Mouse (Mus musculus): ENCODE data around the gene Prkar2a. TPM values are rescaled to one million over a fixed set of nuclear protein-coding genes. Genes with fewer than 3 reads are reported as not detected.
A peak's percentile ranks its signal among the peaks of the same experiment; 100 is the strongest.

Prkar2a gene
- total RNA-seq, 1 experiment from 2014 or later, result 5.0 TPM

DNA sequence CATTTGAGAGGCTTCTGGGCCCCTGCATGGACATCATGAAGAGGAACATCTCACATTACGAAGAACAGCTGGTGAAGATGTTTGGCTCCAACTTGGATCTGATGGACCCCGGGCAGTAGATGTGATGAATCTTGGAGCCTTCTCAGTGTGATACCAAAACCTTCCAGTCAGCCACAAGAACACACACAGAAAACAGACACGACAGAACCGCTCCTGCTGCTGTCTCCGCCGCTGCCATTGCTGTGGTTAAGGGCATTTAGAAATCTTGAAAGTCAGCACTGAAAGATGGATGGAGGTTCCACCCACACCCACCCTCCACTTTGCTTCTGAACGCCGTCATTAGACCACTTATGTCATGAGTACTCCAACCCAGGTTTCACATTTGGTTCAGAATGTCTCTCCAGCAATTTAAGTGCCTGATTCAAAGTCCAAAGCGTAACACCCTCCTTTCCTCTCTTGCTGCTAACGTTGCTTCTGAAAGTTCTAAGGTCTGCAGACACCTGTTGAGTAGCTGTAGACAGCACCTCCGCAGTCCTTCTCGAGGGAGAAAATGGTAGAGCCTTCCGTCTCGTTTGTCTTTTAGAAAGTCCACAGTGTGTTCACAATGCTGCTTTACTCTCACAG, 57.9 kb downstream of the Prkar2a start:
- ATAC-seq (ENCODE audit: extremely low read depth, insufficient number of reproducible peaks, low FRiP score, poor library complexity, severe bottlenecking), result no peak

DNA sequence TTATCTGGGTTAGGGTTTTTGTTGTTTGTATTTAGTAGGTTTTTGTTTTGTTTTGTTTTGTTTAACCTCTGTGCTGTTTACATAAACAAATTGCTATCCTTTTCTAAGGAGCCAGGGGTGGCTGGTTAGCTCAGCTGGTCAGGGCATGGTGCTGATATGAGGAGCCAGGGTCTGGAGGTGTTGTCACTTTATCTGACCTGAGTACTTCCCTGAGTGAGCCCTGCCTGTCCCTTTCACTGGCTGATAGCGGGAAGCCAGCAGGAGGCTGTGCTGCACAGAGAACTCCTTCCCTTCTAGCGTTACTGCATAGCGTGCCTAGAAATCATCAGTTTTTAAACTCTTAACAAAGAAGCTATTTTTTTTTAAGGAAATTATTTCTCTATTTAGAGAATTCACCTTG, 58.6 kb downstream of the Prkar2a start:
- no peak for ATAC-seq (ENCODE audit: extremely low read depth, insufficient number of reproducible peaks, low FRiP score, poor library complexity, severe bottlenecking)

DNA sequence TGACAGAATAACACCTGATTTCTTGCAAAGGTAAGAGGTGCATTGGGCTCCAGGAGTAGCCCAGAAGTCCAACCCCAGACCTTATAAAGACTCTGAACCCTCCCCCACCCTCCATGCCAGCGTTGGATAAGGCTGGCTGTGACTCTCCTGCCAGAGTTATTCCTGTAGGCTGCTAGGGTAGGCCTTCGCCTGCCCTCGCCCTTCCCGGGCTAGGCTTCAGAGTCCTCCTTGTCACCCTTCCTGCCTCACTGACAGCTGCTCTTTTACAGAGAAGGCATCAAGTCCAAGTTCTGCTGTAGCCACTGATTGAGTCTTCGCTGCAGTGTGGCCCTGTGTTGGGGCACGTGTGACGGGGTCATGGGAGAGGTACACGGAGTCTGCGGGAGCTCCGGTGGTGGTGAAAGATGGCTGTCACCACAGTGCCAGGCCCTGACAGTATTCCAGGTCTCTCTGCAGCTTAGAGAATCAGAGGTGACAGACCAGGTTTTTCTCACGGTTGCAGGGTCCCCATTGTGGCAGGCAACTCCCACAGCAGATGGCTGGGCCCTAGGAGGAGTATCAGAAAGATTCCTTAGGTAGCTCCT, 59.6 kb downstream of the Prkar2a start:
- no peak for ATAC-seq (ENCODE audit: extremely low read depth, insufficient number of reproducible peaks, low FRiP score, poor library complexity, severe bottlenecking)

DNA sequence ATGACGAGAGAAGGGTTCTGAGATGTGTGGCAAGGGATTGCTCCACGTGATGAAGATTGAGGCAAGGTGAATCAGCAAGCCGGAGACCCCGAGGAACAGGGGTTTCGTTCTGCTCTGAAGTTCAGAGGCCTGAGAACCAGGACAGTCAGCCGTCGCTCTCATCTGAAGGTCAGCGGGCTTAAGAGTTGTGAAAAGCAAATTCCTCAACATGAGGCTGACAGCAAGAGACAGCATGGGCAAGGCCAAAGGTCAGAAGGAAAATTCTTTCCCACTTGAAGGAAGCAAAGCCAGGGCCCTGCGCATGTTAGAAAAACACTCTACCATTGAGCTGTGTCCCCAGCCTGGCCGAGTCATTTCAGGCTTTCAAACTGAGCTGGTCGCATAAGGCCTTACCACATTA, 61.5 kb downstream of the Prkar2a start:
- ATAC-seq (ENCODE audit: extremely low read depth, insufficient number of reproducible peaks, low FRiP score, poor library complexity, severe bottlenecking), result no peak

DNA sequence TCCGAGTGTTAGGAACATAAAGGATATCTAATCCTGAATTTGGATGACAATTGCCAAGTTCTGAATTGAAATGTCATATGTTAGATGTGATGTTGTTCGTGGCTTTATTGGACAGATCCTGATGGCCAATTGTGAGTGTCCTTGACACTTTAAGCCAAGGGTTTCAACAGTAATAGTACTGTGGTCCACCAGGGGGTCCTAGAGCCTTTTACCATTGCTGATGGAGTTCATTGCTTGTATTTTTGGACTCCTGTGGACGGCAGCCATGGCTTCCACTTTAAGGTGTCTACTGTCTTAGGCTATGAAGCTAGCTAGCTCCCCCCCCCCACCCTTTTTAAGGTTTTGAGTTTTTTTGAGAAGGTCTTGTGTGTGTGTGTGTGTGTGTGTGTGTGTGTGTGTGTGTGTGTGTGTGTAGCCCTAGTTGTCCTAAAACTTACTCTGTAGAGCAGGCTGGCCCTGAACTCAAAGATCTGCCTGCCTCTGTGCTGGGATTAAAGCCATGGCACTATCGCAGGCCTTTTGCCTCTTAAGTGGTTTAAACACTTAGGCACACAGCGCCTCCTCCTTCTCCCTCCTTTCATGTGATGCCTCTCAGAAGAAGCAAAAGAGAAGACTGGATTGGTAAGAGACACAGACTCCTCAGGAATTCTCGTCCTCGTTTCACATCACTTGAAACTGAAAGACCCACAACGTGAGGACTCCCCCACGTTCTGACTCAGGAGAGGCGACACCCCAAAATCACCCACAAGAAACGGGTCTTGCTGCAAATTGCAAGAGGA, 63.2 kb downstream of the Prkar2a start:
- no peak for ATAC-seq (ENCODE audit: extremely low read depth, insufficient number of reproducible peaks, low FRiP score, poor library complexity, severe bottlenecking)

DNA sequence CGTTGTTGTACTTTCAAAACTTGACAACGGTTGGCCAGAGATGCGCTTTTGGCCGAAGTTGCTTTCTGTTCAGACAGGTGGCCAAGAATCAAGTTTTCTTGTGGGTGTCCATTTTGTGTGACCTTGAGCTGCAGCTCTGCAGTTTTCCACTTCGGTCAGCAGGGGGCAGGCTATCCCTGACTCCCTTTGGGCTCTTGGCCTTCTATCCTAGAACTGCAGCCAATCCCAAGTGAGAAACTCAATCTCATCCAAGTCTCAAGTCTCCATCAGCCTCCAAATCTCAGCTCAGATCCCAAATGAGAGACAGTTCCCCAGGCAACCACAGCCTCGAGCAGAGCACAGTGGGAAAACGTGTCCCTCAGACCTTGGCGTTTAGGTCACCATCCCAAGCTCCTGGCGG, 64.2 kb downstream of the Prkar2a start:
- no peak for ATAC-seq (ENCODE audit: extremely low read depth, insufficient number of reproducible peaks, low FRiP score, poor library complexity, severe bottlenecking)

DNA sequence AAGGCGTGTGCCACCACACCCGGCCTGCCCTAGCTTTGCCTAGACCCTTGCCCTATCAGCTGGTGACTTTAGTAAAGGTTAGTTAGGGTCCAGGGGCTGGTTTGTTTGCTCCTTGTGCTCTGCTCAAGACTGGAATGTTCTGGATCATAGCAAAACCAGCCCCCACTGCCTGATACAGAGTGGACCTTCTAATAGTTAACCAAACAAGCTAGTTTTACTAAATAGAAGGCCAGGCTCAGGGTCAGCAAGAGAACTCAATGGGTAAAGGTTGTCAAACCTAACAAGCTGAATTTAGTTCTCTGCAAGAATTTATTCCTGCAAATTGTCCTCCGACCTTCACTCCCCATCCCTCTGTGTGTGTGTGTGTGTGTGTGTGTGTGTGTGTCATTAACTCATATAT, 64.9 kb downstream of the Prkar2a start:
- ATAC-seq (ENCODE audit: extremely low read depth, insufficient number of reproducible peaks, low FRiP score, poor library complexity, severe bottlenecking), result no peak

DNA sequence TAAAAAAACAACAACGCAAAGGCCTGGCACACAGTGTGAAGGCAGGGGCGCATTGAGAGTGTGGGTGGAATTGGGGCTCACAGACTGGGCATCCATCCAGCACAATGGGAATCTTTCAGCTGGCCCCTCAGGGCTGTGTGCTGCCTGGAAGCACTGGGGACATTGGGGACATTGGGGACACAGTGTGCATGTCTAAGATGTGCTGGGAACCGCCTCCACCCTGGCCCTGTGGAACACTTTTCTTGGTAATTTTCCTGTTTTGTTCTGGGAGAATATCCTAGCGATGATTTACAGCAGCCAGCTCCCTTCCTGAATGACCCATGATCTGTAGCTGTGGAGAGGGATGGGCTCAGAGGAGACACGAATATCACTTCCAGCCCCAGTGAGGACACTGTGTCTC, 65.3 kb downstream of the Prkar2a start:
- ATAC-seq (ENCODE audit: extremely low read depth, insufficient number of reproducible peaks, low FRiP score, poor library complexity, severe bottlenecking), result no peak

DNA sequence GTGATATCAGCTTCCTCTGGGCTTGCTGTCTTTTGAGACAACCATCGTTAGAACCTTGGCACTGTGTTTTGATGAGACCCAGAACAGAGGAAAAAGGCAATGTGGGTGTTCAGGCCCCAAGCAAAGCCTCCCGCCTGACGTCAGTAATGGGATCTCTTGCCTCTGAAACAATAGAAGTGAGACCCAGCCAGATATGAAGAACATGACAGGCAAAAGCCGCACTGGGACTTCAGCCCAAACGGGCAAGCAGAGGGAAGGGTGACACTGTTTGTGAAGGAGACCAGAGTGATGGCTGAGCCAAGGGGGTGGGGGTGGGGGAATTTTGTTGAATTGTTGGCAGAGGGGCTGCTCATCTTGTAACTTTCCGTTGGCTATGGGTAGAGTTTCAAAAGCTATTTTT, 68.3 kb downstream of the Prkar2a start:
- ATAC-seq (ENCODE audit: extremely low read depth, insufficient number of reproducible peaks, low FRiP score, poor library complexity, severe bottlenecking), result no peak

DNA sequence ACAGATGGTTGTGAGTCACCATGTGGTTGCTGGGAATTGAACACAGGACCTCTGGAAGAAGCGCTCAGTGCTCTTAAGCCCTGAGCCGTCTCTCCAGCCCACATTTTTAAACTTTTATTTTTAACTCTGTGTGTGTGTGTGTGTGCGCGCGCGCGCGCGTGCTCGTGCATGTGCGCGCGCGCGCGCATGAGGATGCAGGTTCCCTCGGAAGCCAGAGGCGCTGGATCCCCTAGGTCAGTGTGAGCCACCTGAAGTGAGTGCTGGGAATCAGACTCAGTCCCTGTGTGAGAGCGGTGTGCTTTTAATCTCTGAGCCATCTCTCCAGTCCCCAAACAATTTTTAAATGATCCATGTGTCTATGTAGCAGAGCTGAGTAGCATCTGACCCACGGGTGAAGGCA, 70.0 kb downstream of the Prkar2a start:
- no peak for ATAC-seq (ENCODE audit: extremely low read depth, insufficient number of reproducible peaks, low FRiP score, poor library complexity, severe bottlenecking)

DNA sequence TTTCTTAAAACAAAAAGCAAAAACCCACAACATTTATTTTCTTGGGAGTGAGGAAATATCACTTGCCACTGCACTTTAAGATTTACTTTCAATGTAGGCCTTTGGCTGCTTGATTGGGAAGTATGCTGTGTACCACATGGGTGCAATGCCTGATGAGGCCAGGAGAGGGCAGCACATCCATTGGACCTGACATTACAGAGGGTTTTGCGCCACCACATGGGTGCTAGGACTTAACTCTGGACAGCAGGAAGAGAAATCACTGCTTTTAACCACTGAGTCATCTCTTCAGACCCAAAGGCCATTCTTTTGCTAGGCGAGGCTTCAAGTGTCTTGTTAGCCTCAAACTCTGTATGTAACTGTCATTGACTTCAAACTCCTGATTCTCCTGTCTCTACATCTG, 70.7 kb downstream of the Prkar2a start:
- peak; percentile 55; the same call in 1 of the 2 replicates for ATAC-seq (ENCODE audit: extremely low read depth, insufficient number of reproducible peaks, low FRiP score, poor library complexity, severe bottlenecking)

DNA sequence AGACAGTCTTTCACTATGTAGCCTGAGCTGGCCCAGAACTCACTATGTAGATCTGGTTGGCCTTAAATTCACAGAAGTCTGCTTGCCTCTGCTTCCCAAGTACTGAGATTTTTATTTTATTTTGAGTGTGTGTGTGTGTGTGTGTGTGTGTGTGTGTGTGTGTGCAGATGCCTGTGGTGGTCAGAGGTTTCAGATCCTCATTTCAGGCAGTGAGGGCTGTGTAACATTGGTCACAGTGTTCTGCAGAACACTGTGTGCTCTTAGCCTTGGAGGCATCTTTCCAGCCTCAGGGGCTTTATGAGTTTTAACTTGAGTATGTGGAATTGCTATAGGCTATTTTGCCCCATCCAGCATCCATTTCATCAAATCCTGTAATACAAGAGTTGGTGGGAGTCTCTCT, 72.4 kb downstream of the Prkar2a start:
- no peak for ATAC-seq (ENCODE audit: extremely low read depth, insufficient number of reproducible peaks, low FRiP score, poor library complexity, severe bottlenecking)

DNA sequence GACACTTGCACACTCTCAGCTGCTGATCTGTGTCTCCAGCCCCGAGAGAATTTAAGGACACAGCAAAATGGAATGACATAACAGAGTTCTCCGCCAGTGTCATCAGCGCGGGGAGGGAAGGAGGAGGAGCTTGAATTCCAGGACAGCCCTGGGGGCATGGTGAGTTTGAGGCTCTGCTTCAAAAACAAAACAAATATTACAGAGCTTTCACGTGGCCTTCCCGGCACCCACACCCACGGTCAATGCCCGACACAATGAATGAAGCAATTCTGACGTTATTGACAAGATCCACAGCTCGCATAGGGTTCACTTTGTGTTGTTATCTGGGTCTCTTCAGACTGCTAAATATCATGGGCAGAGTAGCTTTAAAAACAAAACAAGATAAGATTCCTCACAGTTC, 75.9 kb downstream of the Prkar2a start:
- no peak for ATAC-seq (ENCODE audit: extremely low read depth, insufficient number of reproducible peaks, low FRiP score, poor library complexity, severe bottlenecking)

DNA sequence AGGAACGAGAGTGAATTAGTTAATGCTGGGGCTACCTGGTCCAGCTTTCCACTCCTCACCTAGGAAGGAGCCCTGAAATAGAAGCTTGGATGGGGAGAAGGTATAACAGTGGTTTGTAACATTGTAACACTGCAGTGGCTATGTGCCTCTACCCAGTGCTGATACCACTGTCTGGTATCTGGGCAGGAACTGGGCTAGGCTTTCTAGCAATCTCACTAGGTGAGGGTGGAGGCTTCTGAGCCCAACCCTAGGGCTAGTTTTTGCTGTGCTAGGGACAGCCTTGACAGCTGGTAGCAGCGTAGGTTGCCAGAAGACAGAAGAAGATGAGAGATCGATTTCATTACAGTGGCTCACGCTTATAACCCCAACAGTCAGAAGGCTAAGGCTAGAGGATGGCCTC, 87.5 kb downstream of the Prkar2a start:
- no peak for ATAC-seq (ENCODE audit: extremely low read depth, insufficient number of reproducible peaks, low FRiP score, poor library complexity, severe bottlenecking)

DNA sequence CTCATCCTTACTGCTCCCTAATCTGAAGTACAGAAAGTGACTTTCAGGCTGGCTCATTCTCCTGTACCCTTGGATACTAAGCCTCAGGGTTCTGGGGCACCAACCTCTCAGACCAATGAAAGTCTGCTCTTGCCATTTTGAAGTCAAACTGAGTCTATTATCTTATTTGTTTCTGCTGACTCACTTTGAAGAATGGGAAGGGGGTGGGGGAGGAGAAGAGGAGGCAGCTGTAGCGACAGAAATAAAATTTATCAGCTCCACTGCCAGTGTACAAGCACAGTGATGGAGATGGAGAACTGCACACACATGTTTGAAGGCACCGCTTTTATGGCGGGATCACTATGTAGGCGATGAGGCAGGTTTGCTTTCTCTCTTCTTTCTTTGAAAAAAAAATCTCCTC, 88.2 kb downstream of the Prkar2a start:
- no peak for ATAC-seq (ENCODE audit: extremely low read depth, insufficient number of reproducible peaks, low FRiP score, poor library complexity, severe bottlenecking)

DNA sequence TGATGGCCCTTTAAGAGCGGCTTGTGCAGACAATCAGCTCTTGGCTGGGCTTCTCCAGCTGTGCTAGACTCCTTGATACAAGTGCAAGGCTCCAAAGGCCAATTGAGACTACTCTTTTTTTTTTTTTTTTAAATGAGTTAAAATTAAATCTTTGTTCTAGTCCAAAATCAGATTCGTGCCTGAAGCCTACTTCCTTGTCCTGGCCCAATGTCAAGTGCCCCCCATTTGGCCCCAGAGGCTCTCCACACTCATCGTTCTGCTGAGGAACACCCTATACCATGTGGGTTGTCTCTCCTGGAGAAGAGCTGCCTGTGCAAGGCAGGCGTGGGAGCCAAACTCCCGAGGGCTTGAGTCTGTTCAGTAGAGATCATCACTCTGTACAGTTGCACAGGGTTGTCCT, 91.8 kb downstream of the Prkar2a start:
- no peak for ATAC-seq (ENCODE audit: extremely low read depth, insufficient number of reproducible peaks, low FRiP score, poor library complexity, severe bottlenecking)

DNA sequence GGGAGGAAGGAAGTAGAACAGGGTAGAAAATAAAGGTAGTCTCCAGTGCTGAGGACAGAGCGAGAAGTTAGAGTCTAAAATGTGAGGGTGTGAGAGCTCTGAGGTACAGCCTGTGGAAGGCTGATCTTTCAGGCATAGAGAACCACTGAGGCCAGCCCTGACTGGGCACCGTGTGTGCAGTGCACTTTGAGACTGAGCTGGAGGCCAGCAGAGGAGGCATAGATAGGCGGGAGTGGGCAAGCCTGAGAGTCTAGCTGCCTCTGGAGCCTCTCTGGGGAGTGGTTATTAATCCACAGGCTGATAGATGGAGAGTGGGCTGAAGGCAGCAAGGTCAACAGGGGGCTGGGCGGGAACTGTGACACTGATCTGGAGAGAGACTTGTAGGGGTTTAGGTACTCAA, 92.8 kb downstream of the Prkar2a start:
- ATAC-seq (ENCODE audit: extremely low read depth, insufficient number of reproducible peaks, low FRiP score, poor library complexity, severe bottlenecking), result no peak

DNA sequence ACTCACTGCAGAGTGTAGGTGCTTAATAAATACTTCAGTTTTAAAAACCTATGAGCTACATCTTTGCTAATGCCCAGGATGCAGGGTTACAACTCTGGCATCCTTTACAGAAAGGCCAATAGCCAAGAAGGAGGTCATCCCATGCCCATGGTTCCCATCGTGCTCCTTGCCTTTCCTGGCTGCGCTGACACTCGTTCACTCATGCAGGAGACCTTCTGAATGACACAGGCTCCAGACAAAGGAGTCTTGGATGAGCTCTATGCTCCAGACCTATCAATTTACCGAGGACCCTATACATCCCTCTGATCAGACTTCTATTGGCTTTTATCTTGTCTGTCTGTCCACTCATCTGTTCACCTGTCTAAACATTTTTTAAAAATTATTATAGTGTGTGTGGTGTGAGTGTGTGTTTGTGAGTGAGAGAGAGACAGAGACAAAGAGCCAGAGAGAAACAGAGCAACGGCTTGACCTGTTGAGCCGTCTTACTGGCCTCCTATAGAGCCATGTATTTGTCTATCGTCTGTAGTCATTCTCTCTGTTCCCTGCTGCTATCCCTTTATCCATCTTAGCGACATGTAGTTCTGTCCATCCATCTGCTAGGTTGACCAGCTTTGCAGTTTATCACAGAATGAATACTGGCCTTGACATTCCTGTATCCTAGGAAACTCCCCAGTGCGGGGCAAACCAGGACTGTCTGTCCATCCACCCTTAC, 93.9 kb downstream of the Prkar2a start:
- no peak for ATAC-seq (ENCODE audit: extremely low read depth, insufficient number of reproducible peaks, low FRiP score, poor library complexity, severe bottlenecking)

DNA sequence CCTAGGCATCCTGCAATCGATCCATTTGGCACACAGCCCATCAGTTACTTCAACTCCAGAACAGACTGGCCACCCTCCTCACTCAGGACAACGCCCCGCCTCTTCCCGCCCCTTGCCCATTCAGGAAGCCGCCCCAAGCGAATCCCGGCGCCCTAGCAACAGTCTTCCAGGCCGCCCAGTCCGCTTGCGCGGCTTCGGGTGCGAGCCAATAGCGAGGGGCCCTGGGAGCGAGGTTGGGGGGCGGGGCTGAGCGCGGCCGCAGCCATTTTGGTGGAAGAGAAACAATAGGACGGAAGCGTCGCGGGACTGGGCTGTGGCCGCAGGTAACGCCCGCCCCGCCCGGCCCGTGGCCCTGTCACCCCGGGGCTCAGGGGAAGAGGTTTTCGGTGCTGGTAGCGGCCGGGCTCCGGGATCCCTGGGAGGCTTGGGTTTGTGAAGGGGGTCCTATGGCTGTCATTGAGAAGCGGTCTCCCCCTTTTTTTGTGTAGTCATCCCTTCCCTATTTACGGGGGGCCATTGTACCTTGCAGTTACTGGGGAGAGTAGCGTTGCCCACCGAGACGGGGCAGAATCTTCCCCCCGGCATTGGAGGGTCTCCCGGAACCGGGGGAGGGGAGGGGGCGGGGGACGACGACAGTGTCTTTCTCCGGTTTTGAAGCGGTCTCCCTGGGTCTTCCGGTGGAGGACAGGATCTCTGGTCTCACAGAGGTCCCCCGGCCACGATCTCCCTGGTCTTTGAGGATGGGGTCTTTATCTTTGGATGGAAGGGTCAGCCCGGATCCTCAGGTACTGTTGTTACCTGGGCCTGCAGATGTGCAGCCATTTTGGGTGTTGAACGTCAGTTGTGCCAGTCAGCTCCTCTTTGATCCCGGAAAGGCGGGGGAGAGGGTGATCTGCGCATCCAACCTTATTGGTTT, 94.7 kb downstream of the Prkar2a start, which contains the start of gene Ip6k2:
Gene Ip6k2 (plus strand): TSS at position 249 of the 916 bp plus-strand sequence.
- peak; percentile 92 for ATAC-seq (ENCODE audit: extremely low read depth, insufficient number of reproducible peaks, low FRiP score, poor library complexity, severe bottlenecking)
